Mouse (Mus musculus) myocyte (in vitro differentiated cells): ENCODE measurements around the gene Lpin1.

Source experiments
- MAX ChIP-seq: IDR thresholded peaks from one replicate; pipeline ENCODE4 v1.6.1; 2011; ENCODE audit warnings: low read depth, mild to moderate bottlenecking, control low read depth
- POLR2A ChIP-seq: IDR thresholded peaks from one replicate; pipeline ENCODE4 v1.6.1; 2011; ENCODE audit warnings: low read depth, mild to moderate bottlenecking, control low read depth, moderate library complexity; ENCODE audit not compliant: insufficient read length
- TCF12 ChIP-seq: IDR thresholded peaks from one replicate; pipeline ENCODE4 v1.6.1; 2011; ENCODE audit warnings: mild to moderate bottlenecking, control low read depth; ENCODE audit not compliant: poor library complexity, insufficient read depth, severe bottlenecking
- USF1 ChIP-seq: IDR thresholded peaks from one replicate; pipeline ENCODE4 v1.6.1; 2011; ENCODE audit warnings: low read depth, mild to moderate bottlenecking, control low read depth, moderate library complexity

- TF ChIP-seq MAX (no peak), USF1 (no peak), POLR2A (no peak), TCF12 (no peak)
Measured at GRCm38 (mm10) chr12:16571278-16571677, 39.5 kb downstream of the Lpin1 start.
